Mouse (Mus musculus): ENCODE measurements around the gene Ybx3. TPM values are rescaled to one million over a fixed set of nuclear protein-coding genes. Genes with fewer than 3 reads are reported as not detected.
A peak's percentile ranks its signal among the peaks of the same experiment; 100 is the strongest.

The Ybx3 gene
- polyA plus RNA-seq, 1 experiment from 2014 or later: 67.0 TPM

GRCm38 (mm10) chr6:131387221-131388039 lies 846 bp downstream of the Ybx3 start:
- WGBS: under 1% methylated on average over 43 of the region's 43 CpGs
- DNase-seq (ENCODE audit: low spot score): peak; percentile 70

DNA sequence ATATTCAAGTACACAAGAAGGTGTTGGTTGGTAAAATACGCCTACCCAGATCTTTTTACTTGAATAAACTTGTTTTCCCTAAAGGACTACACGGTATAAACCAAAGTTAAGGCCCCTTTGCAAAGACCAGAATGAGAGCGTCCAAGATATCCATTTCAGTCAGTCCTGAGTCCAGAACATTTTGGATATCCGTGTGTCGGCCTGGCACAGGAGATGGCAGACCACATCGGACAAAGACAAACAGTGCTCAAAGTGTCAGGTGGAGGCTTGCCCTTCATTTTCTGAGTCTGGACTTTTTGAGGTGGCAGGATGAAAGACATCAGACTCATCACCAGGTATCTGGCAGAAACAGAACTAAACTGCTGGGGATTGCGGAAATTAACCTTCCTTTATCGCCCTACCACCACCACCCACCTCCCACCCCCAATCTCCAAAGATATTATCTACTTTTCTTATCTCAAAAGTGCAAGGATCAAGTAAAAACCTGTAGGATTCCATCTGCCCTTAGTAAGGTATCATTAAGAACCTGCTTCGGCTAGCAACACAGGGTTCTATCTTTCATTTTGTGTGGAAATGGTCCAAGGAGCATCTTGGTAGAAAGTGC lies 1.8 kb downstream of the Ybx3 start:
- H3K9ac ChIP-seq (ENCODE audit: low read length): peak overlapping the region; percentile 90; the same call in 1 of the 2 replicates
- DNase-seq (ENCODE audit: low spot score) (no peak), ATAC-seq (ENCODE audit: low FRiP score, low TSS enrichment) (no peak)
- no peak overlapping the region for H3K27ac ChIP-seq (replicated peaks)
- 49% methylated on average over 9 of the region's 9 CpGs for WGBS
- TF ChIP-seq EP300 (optimal IDR thresholded peaks at IDR 0.05) (no peak), CTCF (IDR thresholded peaks at IDR 0.05; ENCODE audit: low read depth) (no peak)
- no peaks in the 10 kb centered on the region for H3K27me3 ChIP-seq (ENCODE audit: control insufficient read depth, insufficient read depth, low read length)
- no peaks in the 10 kb centered on the region for H3K36me3 ChIP-seq (ENCODE audit: control insufficient read depth, insufficient read depth, low read length)
- peaks cover 10% of the 10 kb centered on the region for H3K4me1 ChIP-seq (replicated peaks; ENCODE audit: control insufficient read depth, insufficient read depth)
- peak overlapping the region; percentile 65 for H3K4me3 ChIP-seq (ENCODE audit: low read depth, low read length)
- H3K4me2 ChIP-seq (replicated peaks; ENCODE audit: low read depth): peak overlapping the region; percentile 75
- H3K9me3 ChIP-seq (ENCODE audit: control insufficient read depth, low read length): no peaks in the 10 kb centered on the region

More at GRCm38 (mm10) chr6:131387221-131388039, 846 bp downstream of the Ybx3 start:
- Histone ChIP-seq H3K4me2 (replicated peaks; ENCODE audit: low read depth) (peak overlapping the region; percentile 75), H3K36me3 (ENCODE audit: control insufficient read depth, insufficient read depth, low read length) (no peaks in the 10 kb centered on the region), H3K27me3 (ENCODE audit: control insufficient read depth, insufficient read depth, low read length) (no peaks in the 10 kb centered on the region), H3K9me3 (ENCODE audit: control insufficient read depth, low read length) (no peaks in the 10 kb centered on the region), H3K27ac (replicated peaks) (peak overlapping the region; percentile 96), H3K4me3 (ENCODE audit: low read depth, low read length) (peak overlapping the region; percentile 65), H3K9ac (ENCODE audit: low read length) (peak overlapping the region; percentile 90), H3K4me1 (replicated peaks; ENCODE audit: control insufficient read depth, insufficient read depth) (peaks cover 9% of the 10 kb centered on the region)
- peak; percentile 80 for ATAC-seq (ENCODE audit: low FRiP score, low TSS enrichment)
- TF ChIP-seq EP300 (optimal IDR thresholded peaks at IDR 0.05) (no peak), CTCF (IDR thresholded peaks at IDR 0.05; ENCODE audit: low read depth) (no peak)

DNA sequence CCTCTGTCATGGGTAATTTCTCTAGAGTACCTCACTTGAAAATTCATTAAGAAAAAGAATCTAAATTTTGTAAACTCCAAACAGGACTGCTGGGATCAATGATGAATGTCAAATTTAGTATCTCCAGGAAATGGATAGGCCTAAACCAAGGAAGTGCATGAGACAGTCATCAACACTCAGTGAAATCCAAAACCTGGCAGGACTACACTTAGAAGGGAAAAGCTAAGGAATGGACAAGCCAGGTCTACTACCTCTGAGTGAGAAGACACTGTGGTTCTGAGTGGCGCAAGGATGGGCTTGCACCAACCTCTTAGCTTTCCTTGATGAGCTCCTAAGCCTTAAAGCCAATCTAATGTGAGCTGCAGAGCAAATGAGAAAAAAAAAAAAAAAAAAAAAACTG lies 2.8 kb downstream of the Ybx3 start:
- Histone ChIP-seq H3K4me3 (ENCODE audit: low read depth, low read length) (no peak overlapping the region), H3K36me3 (ENCODE audit: control insufficient read depth, insufficient read depth, low read length) (no peaks in the 10 kb centered on the region), H3K4me2 (replicated peaks; ENCODE audit: low read depth) (0 out of 2 replicates have a peak overlapping the region, but pooled peaks have one; percentile 25), H3K4me1 (replicated peaks; ENCODE audit: control insufficient read depth, insufficient read depth) (peaks cover 10% of the 10 kb centered on the region), H3K9ac (ENCODE audit: low read length) (no peak overlapping the region), H3K27me3 (ENCODE audit: control insufficient read depth, insufficient read depth, low read length) (no peaks in the 10 kb centered on the region), H3K9me3 (ENCODE audit: control insufficient read depth, low read length) (no peaks in the 10 kb centered on the region), H3K27ac (replicated peaks) (no peak overlapping the region)
- no peak for TF ChIP-seq EP300 (optimal IDR thresholded peaks at IDR 0.05)
- TF ChIP-seq CTCF (IDR thresholded peaks at IDR 0.05; ENCODE audit: low read depth): no peak
- ATAC-seq (ENCODE audit: low FRiP score, low TSS enrichment) (no peak), DNase-seq (ENCODE audit: low spot score) (no peak)
- WGBS: 87% methylated on average over 1 of the region's 1 CpGs

DNA sequence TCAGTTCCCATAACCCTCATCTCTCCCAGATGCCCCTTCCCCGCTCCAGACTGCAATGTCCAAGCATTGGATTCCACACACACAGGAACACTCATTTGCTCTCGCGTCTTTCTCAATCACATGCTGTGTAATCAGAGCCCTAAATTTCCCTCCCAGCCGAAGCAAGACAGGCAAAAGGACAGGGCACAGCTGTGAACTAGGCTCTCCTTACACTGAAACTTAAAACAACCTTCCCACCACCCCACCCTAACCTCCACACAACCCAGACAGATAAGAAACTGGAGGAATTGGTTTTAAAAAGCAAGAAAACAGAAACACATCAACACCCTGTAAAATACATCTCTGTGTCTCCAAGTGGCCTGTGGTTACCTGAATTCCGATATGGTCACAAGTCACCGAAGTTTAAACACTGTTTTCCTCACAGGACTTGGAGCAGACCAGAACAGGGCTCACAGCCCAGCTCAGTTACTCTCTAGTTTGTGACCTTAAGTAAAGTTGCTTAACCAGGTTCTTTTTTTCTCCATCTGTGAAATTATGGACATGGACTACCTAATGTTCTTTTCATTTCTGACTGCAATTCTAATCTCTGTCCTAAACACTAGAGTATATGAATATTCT lies 4.5 kb downstream of the Ybx3 start:
- Histone ChIP-seq H3K27ac (replicated peaks) (no peak overlapping the region), H3K9me3 (ENCODE audit: control insufficient read depth, low read length) (no peaks in the 10 kb centered on the region), H3K4me1 (replicated peaks; ENCODE audit: control insufficient read depth, insufficient read depth) (peaks cover 10% of the 10 kb centered on the region), H3K4me2 (replicated peaks; ENCODE audit: low read depth) (no peak overlapping the region), H3K36me3 (ENCODE audit: control insufficient read depth, insufficient read depth, low read length) (0 out of 2 replicates have a peak, but pooled peaks cover 4% of the 10 kb centered on the region), H3K9ac (ENCODE audit: low read length) (peak overlapping the region; percentile 23; the same call in 1 of the 2 replicates), H3K4me3 (ENCODE audit: low read depth, low read length) (no peak overlapping the region), H3K27me3 (ENCODE audit: control insufficient read depth, insufficient read depth, low read length) (no peaks in the 10 kb centered on the region)
- ATAC-seq (ENCODE audit: low FRiP score, low TSS enrichment): no peak
- no peak for DNase-seq (ENCODE audit: low spot score)
- no peak for TF ChIP-seq EP300 (optimal IDR thresholded peaks at IDR 0.05)
- TF ChIP-seq CTCF (IDR thresholded peaks at IDR 0.05; ENCODE audit: low read depth): no peak
- 36% methylated on average over 6 of the region's 6 CpGs for WGBS

- WGBS: 16% methylated on average over 3 of the region's 3 CpGs
- Histone ChIP-seq H3K36me3 (ENCODE audit: control insufficient read depth, insufficient read depth, low read length) (0 out of 2 replicates have a peak, but pooled peaks cover 6% of the 10 kb centered on the region), H3K4me2 (replicated peaks; ENCODE audit: low read depth) (peak overlapping the region; percentile 35; the same call in 1 of the 2 replicates)
Measured at GRCm38 (mm10) chr6:131382984-131383337, 5.3 kb downstream of the Ybx3 start.

More at GRCm38 (mm10) chr6:131382984-131383337, 5.3 kb downstream of the Ybx3 start:
- Histone ChIP-seq H3K4me3 (ENCODE audit: low read depth, low read length) (no peak overlapping the region), H3K9ac (ENCODE audit: low read length) (no peak overlapping the region), H3K9me3 (ENCODE audit: control insufficient read depth, low read length) (no peaks in the 10 kb centered on the region), H3K27ac (replicated peaks) (peak overlapping the region; percentile 80), H3K27me3 (ENCODE audit: control insufficient read depth, insufficient read depth, low read length) (no peaks in the 10 kb centered on the region), H3K4me1 (replicated peaks; ENCODE audit: control insufficient read depth, insufficient read depth) (peaks cover 7% of the 10 kb centered on the region)
- no peak for TF ChIP-seq EP300 (optimal IDR thresholded peaks at IDR 0.05)
- TF ChIP-seq CTCF (IDR thresholded peaks at IDR 0.05; ENCODE audit: low read depth): no peak
- DNase-seq (ENCODE audit: low spot score): no peak
- no peak for ATAC-seq (ENCODE audit: low FRiP score, low TSS enrichment)

Data from stomach, postnatal 0 days (tissue).